Mouse (Mus musculus): ENCODE data around the gene Olfr90.
"Not testable (repeated sequence)": the region's sequence is repeated elsewhere in the genome, so short reads cannot be mapped to it uniquely, and the experiment has no call there.

The Olfr90 gene

DNA sequence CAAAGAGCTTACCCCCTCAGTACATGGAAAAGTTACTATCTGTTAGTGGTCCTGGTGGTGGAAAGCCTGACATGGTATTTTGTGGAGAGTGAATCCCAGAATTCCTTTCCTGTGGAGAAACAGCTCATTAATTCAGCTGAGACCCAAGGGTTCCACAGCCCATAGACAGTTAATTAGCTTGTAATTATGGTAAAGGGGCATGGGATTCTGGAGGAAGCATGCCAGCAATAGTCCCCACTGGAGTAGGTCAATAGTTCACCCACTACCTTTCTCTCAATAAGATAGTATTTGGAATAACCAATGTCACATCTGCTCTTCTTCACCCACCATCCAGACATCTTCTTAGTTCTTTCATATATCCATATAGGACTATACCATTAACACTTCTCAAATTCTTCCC is at the start of gene Olfr90:
Gene Olfr90, minus strand, starts transcription at position 101 of the 400 bp plus-strand sequence.
- in situ Hi-C loops (cut with MboI, MseI): loop anchor here (5.0 kb wide), 1 partner anchor 114 kb away; the partner anchor contains the start of gene Olfr94

DNA sequence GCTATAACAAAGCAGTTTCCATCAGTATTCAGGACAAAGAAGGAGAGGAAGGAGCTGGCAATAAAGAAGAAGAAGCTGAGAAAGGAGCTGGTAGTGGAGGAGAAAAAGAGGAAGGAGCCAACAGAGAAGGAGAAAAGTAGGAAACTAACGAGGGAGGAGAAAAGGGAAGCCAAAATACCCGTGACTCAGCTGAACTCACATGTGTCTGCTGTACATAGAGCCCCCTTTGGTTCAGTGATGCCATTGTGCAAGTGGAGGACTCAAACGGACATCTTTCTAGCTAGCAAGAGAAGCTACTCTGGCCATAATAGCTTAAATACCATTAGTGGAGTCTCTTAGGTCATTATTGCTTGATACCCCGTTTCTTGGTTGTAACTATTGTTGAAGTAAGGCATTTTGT is 43.1 kb upstream of the Olfr90 start:
- in situ Hi-C loops (cut with MboI, MseI): not testable (repeated sequence)

DNA sequence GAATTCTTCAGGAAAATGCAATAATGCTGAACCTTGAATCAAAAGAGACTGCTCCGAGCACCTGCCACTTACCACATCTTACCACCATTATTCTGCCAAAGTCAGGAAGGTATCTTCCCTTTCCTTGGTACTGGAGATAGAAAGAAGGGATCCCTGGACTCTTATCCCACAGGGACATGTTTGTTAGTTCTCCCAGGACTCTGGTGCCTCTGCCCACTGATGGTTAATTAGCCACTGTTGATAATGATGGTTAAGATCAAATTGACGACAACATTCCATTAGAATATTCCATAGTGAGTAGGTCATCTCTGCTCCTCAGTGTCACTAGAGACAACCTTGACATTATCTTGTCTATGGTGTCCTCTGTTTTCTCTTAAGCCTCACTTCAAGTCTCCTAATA is 31.7 kb upstream of the Olfr90 start, which contains the start of gene Olfr92:
Gene Olfr92, minus strand, starts transcription at position 101 of the 400 bp plus-strand sequence.
- in situ Hi-C loops (cut with MboI, MseI): no loop called here

DNA sequence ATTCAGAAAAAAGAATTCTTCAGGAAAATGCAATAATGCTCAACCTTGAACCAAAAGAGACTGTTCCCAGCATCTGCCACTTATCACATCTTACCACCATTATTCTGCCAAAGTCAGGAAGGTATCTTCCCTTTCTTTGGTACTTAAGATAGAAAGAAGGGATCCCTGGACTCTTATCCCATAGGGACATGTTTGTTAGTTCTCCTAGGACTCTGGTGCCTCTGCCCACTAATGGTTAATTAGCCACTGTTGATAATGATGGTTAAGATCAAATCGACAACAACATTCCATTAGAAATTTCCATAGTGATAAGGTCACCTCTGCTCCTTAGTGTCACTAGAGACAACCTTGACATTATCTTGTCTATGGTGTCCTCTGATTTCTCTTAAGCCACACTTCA is 9.9 kb upstream of the Olfr90 start, which contains the start of gene Olfr91:
Gene Olfr91, minus strand, starts transcription at position 101 of the 400 bp plus-strand sequence.
- in situ Hi-C loops (cut with MboI, MseI): no loop called here

DNA sequence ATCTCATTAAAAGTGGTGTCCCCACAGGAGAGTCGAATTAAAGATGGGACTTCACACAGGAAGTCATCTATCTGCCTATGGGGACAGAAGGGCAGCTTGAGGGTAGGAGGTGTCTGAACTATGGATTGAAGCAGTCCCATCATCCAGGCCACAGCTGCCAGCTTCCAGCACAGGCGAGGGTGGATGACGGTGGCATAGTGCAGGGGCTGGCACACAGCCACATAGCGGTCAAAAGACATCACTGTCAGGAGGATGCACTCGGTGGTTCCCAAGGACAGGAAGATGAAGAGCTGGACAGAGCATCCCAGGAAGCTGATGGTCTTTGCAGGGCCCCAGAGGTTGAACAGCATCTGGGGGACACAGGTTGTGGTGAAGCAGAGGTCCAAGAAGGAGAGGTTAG is 5.0 kb upstream of the Olfr90 start:
- in situ Hi-C loops (cut with MboI, MseI): no loop called here

DNA sequence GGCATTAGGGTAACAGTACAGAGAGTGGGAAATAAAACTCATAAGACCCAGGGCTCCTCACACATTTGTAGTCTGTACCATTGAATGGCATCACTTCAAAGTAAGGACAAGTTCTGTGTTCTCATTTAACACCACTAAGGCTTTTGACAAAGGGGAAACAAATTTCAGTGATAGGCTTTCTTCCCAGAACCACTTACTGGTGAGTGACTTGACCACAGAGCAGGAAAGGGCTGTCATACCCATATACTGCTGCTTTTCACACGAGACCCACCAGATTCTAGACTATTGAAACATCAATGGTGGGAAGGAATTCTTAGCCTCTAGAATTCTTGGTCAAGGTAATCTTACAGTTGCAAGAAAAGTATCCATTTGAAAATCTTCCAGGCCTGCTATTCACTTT is 3.9 kb upstream of the Olfr90 start:
- in situ Hi-C loops (cut with MboI, MseI): no loop called here

DNA sequence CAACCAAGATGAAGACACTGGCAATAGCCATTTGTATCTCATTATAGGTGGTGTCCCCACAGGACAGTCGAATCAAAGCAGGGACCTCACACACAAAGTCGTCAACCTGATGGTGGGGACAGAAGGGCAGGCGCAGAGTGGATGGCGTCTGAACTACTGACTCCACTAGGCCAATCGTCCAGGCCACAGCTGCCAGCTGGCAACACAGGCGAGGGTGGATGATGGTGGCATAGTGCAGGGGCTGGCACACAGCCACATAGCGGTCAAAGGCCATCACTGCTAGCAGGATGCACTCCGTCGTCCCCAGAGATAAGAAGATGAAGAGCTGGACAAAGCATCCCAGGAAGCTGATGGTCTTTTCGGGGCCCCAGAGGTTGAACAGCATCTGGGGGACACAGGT is 2.8 kb downstream of the Olfr90 start:
- in situ Hi-C loops (cut with MboI, MseI): loop anchor here (5.0 kb wide), 1 partner anchor 117 kb away; the partner anchor contains the start of gene Olfr94

DNA sequence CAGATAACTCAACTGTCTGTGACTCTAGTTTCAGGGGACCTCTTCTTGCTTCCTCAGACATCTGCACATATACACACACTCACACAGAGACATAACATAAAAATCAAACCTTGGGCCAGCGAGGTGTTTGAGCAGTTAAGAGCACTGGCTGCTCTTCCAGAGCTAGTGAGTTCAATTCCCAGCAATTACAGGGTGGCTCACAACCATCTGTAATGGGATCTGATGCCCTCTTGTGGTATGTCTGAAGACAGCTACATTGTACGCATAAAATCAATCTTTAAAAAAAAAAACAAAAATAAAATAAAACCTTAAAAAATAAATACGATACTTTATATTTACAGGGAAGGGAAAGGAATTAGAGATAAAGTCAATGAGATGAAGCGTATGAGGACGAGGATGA is 3.7 kb downstream of the Olfr90 start:
- in situ Hi-C loops (cut with MboI, MseI): loop anchor here (5.0 kb wide), 1 partner anchor 118 kb away; the partner anchor contains the start of gene Olfr94

DNA sequence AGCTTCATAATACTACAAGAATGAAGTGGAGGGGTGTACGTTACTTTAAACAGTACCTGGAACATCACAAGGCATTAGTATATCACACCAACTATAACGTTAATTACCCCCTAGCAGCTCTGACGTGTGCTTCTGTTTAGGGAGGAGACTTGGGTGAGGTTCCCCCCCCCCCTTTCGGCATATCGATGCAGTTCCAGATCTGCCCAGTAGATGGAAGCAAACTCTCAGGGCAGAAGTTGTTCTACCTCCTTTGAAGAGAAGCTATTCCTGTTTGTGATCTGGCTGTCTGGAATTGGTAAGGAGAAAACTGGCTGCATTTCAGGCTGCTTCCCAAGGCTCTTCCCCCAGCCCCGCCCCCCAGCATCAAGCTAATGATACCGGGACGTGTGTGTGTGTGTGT is 5.0 kb downstream of the Olfr90 start:
- in situ Hi-C loops (cut with MboI, MseI): no loop called here

DNA sequence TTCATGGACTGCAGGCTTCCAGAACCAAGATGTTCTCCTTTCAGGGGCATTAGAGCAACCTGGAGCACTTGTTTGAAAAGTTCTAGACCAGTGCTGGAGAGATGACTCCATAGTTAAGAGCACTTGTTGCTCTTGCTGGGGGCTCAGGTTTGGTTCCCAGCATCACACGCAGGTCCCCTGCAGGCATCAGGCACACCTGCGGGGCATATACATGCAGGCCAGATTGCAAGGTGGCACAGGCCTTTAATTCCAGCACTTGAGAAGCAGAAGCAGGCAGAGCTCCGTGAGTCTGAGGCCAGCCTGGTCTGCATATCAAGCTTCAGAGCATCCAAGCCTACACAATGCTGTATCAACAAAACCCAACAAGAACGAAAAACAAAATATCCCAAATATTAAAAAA is 6.6 kb downstream of the Olfr90 start:
- in situ Hi-C loops (cut with MboI, MseI): no loop called here

DNA sequence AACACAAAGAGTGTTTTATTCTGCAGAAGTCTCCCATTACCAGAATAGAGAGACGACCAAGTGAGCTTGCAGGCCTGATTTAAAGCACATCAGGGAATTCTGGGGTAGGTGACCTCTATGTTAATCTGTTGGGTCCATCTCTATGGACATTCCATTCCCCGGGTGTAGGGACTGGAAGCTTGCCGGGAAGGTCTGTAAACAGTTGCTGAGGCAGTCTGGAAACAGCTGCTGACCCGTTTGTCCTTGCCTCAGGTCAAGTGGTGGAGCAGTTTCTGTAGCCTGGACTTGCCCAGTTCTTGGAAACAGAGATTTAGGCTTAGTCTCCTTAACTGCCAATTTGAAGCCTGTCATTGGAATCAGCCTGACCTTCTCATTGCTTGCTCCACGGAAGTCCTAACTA is 8.2 kb downstream of the Olfr90 start:
- in situ Hi-C loops (cut with MboI, MseI): no loop called here

DNA sequence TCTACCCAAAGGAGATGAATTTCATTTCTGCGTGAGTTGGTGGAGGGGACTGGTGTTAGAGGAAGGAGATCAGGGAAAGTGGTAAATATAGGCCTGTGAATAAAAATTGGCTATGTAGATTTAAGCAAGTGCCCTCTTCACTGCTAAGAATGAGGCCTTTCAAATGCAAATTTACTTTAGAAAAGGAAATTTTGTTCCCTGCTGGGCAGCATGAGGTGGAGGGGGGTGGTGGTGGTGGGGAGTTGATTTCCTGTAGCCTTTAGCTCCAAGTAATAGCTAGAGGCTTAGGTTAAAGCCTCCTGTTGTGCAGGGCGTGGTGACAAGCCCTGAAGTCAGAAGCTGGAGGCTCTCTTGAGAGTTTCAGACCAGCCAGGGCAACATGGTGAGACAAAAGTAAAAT is 9.3 kb downstream of the Olfr90 start:
- in situ Hi-C loops (cut with MboI, MseI): no loop called here

DNA sequence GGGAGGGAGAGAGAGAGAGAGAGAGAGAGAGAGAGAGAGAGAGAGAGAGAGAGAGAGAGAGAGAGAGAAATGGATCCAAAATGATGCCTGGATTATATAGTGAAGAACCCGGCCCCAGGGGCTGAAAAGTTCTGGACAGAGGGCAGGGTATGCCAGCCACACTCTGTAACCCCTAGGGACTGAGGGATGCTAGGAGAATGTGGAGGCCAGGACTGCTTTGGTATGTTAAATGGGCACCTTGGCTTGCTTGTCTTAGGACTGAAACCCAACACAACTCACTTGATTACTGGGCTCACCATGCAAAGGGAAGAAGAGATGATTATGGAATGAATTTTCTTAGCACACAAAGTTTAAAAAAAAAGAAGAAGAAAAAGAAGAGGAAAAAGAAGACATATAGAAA is 10.1 kb downstream of the Olfr90 start:
- in situ Hi-C loops (cut with MboI, MseI): no loop called here

DNA sequence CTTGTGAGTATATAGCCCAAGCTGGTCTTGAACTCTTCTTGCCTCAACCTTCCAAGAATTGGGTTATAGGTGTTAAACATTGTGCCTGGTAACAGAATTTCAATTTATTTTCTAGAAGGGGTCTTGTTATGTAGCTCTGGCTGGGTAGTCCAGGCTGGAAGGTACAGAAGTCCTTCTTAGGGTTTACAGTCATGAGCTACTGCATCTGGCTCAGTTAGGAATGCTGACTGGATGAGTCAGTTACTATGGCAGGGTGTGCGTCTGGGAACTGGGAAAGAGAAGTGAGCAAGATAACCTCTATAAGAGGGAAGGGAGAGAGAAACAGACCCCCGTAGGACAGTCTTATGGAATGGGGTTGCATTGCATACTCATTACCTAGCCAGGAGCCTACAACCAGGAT is 12.5 kb downstream of the Olfr90 start:
- in situ Hi-C loops (cut with MboI, MseI): no loop called here

DNA sequence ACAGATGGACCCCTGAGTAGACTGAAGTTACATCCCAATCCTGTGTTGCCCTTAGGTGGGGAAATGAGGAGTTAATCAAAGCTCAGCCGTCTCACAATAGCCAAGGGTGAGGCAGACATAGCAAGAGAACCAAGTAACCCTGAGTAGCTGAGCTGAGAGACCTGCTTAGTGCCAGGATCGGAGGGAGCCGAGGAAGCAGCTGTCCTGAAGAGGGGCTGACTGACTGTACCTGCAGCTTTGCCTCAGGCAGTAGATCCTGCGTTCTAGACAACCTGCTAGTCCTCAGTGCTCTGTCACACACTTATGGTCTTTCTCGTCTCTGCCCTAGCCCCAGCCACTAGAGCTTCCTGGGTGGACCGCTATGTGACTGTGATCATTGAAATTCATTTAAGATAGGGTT is 13.1 kb downstream of the Olfr90 start:
- in situ Hi-C loops (cut with MboI, MseI): no loop called here

DNA sequence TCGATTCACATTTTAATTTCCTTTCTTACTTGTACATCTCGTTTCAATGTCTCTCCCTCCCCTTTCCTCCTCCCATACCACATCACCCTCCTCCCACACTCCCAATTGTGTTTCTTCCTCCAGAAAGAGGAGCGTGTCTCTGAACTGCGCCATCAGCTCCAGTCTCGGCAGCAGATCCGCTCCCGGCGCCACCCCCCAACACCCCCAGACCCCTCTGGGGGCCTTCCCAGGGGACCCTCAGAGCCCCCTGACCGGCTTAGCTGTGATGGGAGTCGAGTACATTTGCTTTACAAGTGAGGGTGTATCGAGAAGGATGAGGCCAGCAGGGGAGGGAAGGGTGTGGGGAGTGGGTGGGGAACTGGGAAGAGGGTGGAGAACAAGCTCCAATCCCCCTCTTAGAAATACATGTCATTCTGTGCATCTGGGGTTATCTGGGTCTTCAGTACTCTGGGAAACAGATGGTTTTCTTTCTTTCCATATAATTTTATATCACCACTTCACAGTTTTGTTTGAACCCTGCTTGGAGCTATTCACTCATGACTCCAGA is 15.5 kb downstream of the Olfr90 start:
- in situ Hi-C loops (cut with MboI, MseI): no loop called here

DNA sequence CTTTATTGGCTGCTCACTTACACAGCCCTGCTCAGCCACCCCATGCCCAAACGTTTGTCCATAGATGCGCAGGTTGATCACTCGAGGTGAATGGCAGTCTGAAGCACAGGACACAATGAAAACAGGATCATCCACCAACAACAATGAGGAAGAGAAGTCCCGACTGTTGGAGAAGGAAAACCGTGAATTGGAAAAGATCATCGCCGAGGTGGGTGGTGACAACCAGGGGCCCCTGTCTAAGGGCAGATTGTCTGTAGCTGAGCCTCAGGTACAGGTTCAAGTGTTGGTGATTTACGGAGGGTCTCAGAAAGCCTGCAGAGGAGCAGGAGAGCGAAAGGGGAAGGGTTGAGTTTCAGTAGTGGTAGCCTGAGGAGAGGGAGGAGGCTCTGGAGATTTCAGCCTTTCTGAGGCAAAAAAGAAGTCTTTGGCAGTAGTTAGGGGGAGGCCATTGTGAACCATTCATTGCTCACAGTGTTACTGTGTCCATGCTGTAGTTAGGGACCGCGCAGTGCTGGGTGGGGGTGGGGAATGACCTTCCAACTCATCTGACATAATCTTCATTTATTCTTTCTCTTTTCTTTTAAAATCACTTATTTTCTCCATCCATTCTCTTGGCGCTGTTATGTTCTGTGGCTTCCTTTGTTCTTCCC is 16.1 kb downstream of the Olfr90 start:
- in situ Hi-C loops (cut with MboI, MseI): no loop called here

DNA sequence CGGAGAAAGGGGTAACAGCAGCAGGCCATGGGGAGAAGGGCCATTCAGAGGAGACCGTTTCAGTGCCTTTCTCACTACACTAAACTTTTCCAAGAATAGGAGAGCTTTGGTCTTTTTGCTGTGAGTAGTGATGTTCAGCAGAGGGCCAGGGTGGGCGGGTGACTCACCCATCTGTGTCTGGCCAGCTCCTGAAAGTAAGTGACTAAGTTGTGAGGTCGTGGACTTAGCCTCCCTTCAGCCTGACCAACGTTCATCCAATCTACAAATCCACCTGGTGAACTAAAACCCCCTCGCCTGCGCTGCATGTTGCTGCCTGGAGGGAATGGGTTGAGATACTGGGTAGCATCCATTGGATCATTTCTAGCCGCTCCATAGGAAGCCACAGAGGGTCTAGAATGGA is 18.2 kb downstream of the Olfr90 start:
- in situ Hi-C loops (cut with MboI, MseI): no loop called here

DNA sequence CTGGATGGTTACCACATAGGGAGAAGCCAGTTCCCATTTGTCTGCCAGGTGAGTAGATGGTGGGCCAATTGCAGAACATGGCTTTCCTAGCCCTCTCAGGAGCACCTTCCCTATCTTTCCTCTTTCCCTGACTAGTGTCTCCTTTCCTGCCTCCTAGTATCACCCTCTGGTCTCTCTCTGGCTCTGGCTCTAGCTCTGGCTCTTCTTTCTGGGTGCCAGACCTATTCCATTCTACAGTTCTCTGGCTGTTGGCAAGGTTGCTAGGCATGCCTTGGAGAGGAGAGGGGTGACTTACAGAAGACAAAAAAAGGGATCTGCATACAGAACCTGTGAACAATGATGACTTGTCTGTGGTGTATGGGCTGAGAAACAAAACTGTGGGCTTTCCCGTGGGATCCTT is 20.4 kb downstream of the Olfr90 start:
- in situ Hi-C loops (cut with MboI, MseI): no loop called here

DNA sequence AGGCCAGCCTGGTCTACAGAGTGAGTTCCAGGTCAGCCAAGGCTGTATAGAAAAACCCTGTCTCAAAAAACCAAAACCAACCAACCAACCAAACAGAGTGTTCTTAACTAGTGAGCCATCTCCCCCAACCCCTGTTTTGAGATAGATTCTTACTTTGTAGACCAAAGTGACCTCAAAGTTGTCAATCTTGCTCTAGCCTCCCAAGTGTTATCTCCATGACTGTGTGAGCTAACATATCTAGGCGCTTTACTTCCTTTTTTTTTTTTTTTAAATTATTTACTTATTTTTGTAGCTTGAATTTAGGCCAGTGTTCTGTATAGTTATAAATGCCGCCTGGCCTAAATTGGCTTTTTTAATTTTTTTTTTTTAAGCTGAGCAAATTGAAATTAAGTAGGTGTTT is 22.3 kb downstream of the Olfr90 start:
- in situ Hi-C loops (cut with MboI, MseI): no loop called here

DNA sequence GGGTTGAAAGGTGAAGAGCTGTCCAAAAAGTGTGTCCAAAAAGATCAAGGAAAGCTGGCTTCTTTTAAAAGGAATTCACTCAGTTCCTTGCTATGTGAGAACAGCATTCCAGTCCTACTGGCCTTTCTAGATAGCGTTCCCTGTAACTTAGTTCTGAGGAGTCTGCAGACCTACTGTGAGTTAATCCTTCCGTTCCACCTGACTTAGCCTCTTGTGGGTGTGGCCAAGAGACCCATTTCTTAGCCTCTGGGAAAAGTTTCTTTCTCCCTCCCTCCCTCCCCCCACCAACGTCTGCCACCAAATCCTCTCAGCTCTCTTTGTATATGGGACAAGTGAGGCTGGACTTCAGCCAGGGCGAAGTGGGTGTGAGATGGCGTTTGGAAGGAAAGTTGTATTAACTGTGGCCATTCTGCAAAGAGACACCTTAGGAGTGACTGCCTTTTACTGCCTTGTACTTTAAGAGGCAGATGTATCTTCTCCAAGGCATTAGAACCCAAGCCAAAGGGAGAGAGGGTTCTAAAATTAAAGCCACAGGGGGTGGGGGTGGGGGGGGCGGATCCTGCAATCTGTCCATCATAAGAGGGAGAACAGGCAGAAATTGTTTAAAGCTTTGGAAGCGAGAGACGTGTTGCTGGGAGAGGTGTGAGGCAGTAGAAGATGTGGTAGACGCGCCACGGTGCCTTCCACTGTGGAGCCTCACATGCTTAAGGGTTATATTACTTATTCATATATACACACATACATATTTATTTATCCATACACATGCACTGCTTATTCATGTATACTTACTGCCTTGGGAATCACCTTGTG is 24.4 kb downstream of the Olfr90 start:
- in situ Hi-C loops (cut with MboI, MseI): no loop called here

DNA sequence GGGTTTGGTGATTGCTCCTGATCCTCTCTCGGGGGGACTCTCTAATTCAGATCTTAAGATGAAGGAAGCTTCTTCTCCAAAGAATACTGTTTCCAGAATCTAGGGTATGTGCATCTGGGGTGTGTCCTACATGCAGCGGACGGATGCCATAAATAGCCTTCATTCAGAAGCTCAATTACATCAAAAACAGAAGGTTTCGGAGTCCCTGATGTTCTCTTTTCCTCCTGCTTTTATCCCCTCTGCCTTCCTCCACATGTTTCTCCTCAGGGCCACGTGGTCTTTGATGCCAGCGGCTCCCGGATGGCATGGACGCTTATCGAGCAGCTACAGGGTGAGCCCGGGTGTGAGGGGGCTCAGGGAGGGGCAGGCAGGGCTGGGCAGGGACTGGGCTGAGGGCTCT is 25.2 kb downstream of the Olfr90 start:
- in situ Hi-C loops (cut with MboI, MseI): no loop called here

Data from regulatory T cell (primary cell).